Mouse (Mus musculus) heart, adult 2 months (tissue): ENCODE measurements at regions not wholly inside any gene's neighbourhood (a gene's known extent, or its start where the extent isn't known, plus 50 kb on each side); places are given as distances from the start of the nearest gene placed in this dataset.

Experiments
- CTCF ChIP-seq: fragments of 200-600 bp; IDR thresholded peaks from 2 replicates; pipeline ENCODE4 v1.8.1; 2022; ENCODE audit warnings: antibody characterized with exemption, mild to moderate bottlenecking, moderate library complexity
- EP300 ChIP-seq: fragments of 200-500 bp; IDR thresholded peaks from 2 replicates; pipeline ENCODE4 v1.6.1; 2011; ENCODE audit warnings: low read depth, low read length, control low read depth; ENCODE audit not compliant: insufficient read depth

- peak; percentile 70 for TF ChIP-seq CTCF
- no peak for TF ChIP-seq EP300
Measured at GRCm38 (mm10) chr1:69331418-69332254, 223.8 kb upstream of the Erbb4 start.
